Mouse (Mus musculus) right cerebral cortex, postnatal 14 days (tissue): Measurements from ENCODE around the gene Abo.
"Not testable (repeated sequence)": the region's sequence is repeated elsewhere in the genome, so short reads cannot be mapped to it uniquely, and the experiment has no call there.

Experiments used
- DNase-seq: peaks from one replicate; pipeline ENCODE4 v3.0.0; 2022

The Abo gene

GRCm38 (mm10) chr2:26864879-26865278 is at the start of gene Abo:
Gene Abo, minus strand, starts transcription at chr2:26864979.
- DNase-seq, result no peak

- DNase-seq, result no peak
Observed at GRCm38 (mm10) chr2:26914148-26914941, 49.6 kb upstream of the Abo start.

GRCm38 (mm10) chr2:26913416-26914147 is 48.8 kb upstream of the Abo start:
- DNase-seq, result no peak

GRCm38 (mm10) chr2:26912253-26912770 is 47.5 kb upstream of the Abo start:
- no peak for DNase-seq

- peak; percentile 70 for DNase-seq
Observed at GRCm38 (mm10) chr2:26910994-26911765, 46.4 kb upstream of the Abo start.

GRCm38 (mm10) chr2:26910124-26910993 is 45.6 kb upstream of the Abo start, which contains the start of the genes Med22 and Rpl7a:
Gene Med22, minus strand, starts transcription at chr2:26910677.
Gene Rpl7a, plus strand, starts transcription at chr2:26910764.
- peak; percentile 100 for DNase-seq

- no peak for DNase-seq
Observed at GRCm38 (mm10) chr2:26909387-26909784, 44.6 kb upstream of the Abo start.

- no peak for DNase-seq
Observed at GRCm38 (mm10) chr2:26908710-26909386, 44.1 kb upstream of the Abo start.

- peak; percentile 37 for DNase-seq
Observed at GRCm38 (mm10) chr2:26907109-26907508, 42.3 kb upstream of the Abo start.

GRCm38 (mm10) chr2:26906431-26906830 is 41.7 kb upstream of the Abo start:
- no peak for DNase-seq

- DNase-seq, result no peak
Observed at GRCm38 (mm10) chr2:26905936-26906335, 41.2 kb upstream of the Abo start.

- DNase-seq, result no peak
Observed at GRCm38 (mm10) chr2:26903311-26903710, 38.5 kb upstream of the Abo start.

GRCm38 (mm10) chr2:26902467-26903220 is 37.9 kb upstream of the Abo start, which contains the start of gene Surf6:
Gene Surf6, minus strand, starts transcription at chr2:26902879.
- DNase-seq, result peak; percentile 91

- DNase-seq, result no peak
Observed at GRCm38 (mm10) chr2:26901834-26902400, 37.1 kb upstream of the Abo start.

GRCm38 (mm10) chr2:26900731-26901130 is 36.0 kb upstream of the Abo start:
- no peak for DNase-seq

GRCm38 (mm10) chr2:26895898-26896297 is 31.1 kb upstream of the Abo start:
- DNase-seq, result no peak

GRCm38 (mm10) chr2:26886170-26886569 is 21.4 kb upstream of the Abo start:
- DNase-seq, result not testable (repeated sequence)

- DNase-seq, result not testable (repeated sequence)
Observed at GRCm38 (mm10) chr2:26885541-26885940, 20.8 kb upstream of the Abo start.

GRCm38 (mm10) chr2:26878571-26878970 is 13.8 kb upstream of the Abo start:
- no peak for DNase-seq

- no peak for DNase-seq
Observed at GRCm38 (mm10) chr2:26870666-26871065, 5.9 kb upstream of the Abo start.
